In the genomic region with DNA sequence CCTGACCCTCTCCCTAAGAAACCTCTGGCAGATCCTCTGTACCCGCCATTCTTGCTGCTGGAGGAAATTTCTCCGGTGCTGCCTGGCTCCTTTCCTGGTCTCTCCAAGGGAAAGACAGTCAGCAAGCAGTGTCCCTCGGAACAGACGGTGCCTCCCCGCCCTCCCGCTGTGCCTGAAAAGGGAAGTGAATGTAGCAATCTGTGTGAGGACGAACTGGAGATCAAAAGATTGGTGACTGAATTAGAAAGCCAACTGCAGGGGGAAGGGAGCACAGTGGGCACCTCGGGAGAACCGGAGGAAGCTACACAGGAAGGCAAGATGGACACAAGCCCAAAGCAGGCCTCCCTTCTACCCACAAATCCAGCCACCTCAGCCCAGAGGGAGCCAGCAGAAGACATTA, we compare ENCODE assay signal across 13 mouse cellular contexts. TPM values are rescaled to one million over a fixed set of nuclear protein-coding genes. Genes with fewer than 3 reads are reported as not detected.
DNase-seq lines count a peak whose midpoint lies in the region; ATAC-seq lines count a peak whose summit lies in the region.
"Had no signal": no experiment of that assay in that cellular context is flagged by ENCODE, and none has a peak within 500 bp of the region (broad histone marks: within the 10 kb centered on the region; RNA-seq: fewer than 3 reads in every experiment).

No protein-coding gene starts in this region.

- DNase-seq in midbrain, embryonic 11.5 days (ENCODE audit: low spot score, missing footprints): peak; percentile 83
- peak; percentile 82 for DNase-seq in cerebellum, adult 11 months
- peak; percentile 68 to 76 for DNase-seq in right cerebral cortex, postnatal 10 days (ENCODE audit: low spot score in 2 of 2)
- DNase-seq in urinary bladder, adult 18-20 months (ENCODE audit: low spot score in 2 of 2): no peak
- DNase-seq in ovary, postnatal 36 days (ENCODE audit: low spot score): no peak
- DNase-seq in adrenal gland, postnatal 10 days: no peak
- DNase-seq: liver; thymus, postnatal 36 days had no signal

- H3K4me2 ChIP-seq in midbrain, embryonic 11.5 days: no peak overlapping the region
- H3K4me2 ChIP-seq in midbrain, embryonic 16.5 days (ENCODE audit: low read length): no peak overlapping the region
- H3K4me2 ChIP-seq: neural tube, embryonic 13.5 days had no signal

- H3K36me3 ChIP-seq in midbrain, embryonic 11.5 days (ENCODE audit: control insufficient read depth, insufficient read depth, low read length): no peaks in the 10 kb centered on the region
- no peaks in the 10 kb centered on the region for H3K36me3 ChIP-seq in midbrain, embryonic 16.5 days (ENCODE audit: control insufficient read depth, insufficient read depth, low read length)
- H3K36me3 ChIP-seq: neural tube, embryonic 13.5 days had no signal

- no peak overlapping the region for H3K27ac ChIP-seq in midbrain, embryonic 11.5 days (ENCODE audit: low read depth, low read length)
- no peak overlapping the region for H3K27ac ChIP-seq in midbrain, embryonic 16.5 days (ENCODE audit: low read length)
- H3K27ac ChIP-seq: neural tube, embryonic 13.5 days had no signal

- H3K4me1 ChIP-seq in midbrain, embryonic 11.5 days (ENCODE audit: control insufficient read depth, insufficient read depth, low read length): no peaks in the 10 kb centered on the region; the same call in 1 of the 2 replicates
- H3K4me1 ChIP-seq in midbrain, embryonic 16.5 days (ENCODE audit: control insufficient read depth, insufficient read depth, low read length): no peaks in the 10 kb centered on the region; the same call in 1 of the 2 replicates

- no peaks in the 10 kb centered on the region; the same call in 1 of the 2 replicates for H3K27me3 ChIP-seq in midbrain, embryonic 11.5 days (ENCODE audit: control insufficient read depth, insufficient read depth, low read length)
- no peaks in the 10 kb centered on the region; the same call in 1 of the 2 replicates for H3K27me3 ChIP-seq in midbrain, embryonic 16.5 days (ENCODE audit: control insufficient read depth, insufficient read depth, low read depth, low read length)
- H3K27me3 ChIP-seq: Patski had no signal

- ATAC-seq in midbrain, embryonic 11.5 days (ENCODE audit: low FRiP score): no peak
- ATAC-seq in midbrain, embryonic 16.5 days: no peak
- ATAC-seq in granulocyte monocyte progenitor cell, adult 5-6 weeks (replicated peaks; ENCODE audit: poor library complexity, severe bottlenecking): peak; percentile 76
- ATAC-seq: Patski had no signal

- no peak overlapping the region for H3K4me3 ChIP-seq in midbrain, embryonic 11.5 days (ENCODE audit: low read depth, low read length)
- H3K4me3 ChIP-seq in midbrain, embryonic 16.5 days (ENCODE audit: low read depth, low read length): no peak overlapping the region
- H3K4me3 ChIP-seq: megakaryocyte, embryonic 14.5 days; neural tube, embryonic 13.5 days had no signal

- no peaks in the 10 kb centered on the region for H3K9me3 ChIP-seq in midbrain, embryonic 11.5 days (ENCODE audit: control insufficient read depth, low read length)
- no peaks in the 10 kb centered on the region for H3K9me3 ChIP-seq in midbrain, embryonic 16.5 days (replicated peaks; ENCODE audit: control insufficient read depth, low read length, poor library complexity, severe bottlenecking)
- H3K9me3 ChIP-seq: megakaryocyte, embryonic 14.5 days; neural tube, embryonic 13.5 days had no signal

- no peak overlapping the region for H3K9ac ChIP-seq in midbrain, embryonic 11.5 days (ENCODE audit: low read length)
- no peak overlapping the region for H3K9ac ChIP-seq in midbrain, embryonic 16.5 days (ENCODE audit: low read depth, low read length)
- H3K9ac ChIP-seq: neural tube, embryonic 13.5 days had no signal

- WGBS in midbrain, embryonic 11.5 days: 35% methylated on average over 9 of the region's 9 CpGs
- WGBS in midbrain, embryonic 16.5 days: 26% methylated on average over 9 of the region's 9 CpGs

RNA-seq across cellular contexts. Expression of gene Zfpm1, which starts 17.7 kb away (rescaled TPM):
- polyA plus RNA-seq in midbrain, embryonic 11.5 days (2014; fragmentation: Nextera tagmentation; extraction: Ambion mirVana): 1.6 and 1.8 TPM in 2 replicates
- 0.77 and 1.2 TPM in 2 replicates for polyA plus RNA-seq in midbrain, embryonic 16.5 days (2015; fragmentation: Nextera tagmentation; extraction: Ambion mirVana)
- total RNA-seq in granulocyte monocyte progenitor cell, adult 5-6 weeks (2014; fragmentation: Nextera tagmentation): 1.7 and 3.4 TPM in 2 replicates
- total RNA-seq in granulocyte monocyte progenitor cell, adult 5-6 weeks (2017): 5.5 and 7.9 TPM in 2 replicates
- total RNA-seq in adrenal gland, postnatal 10 days (2021): 10 to 100 TPM; 27.2 to 29.0 TPM

Comparison
In these comparisons a context has a peak if more than half of its experiments do, and no peak if none do; other contexts are left out.
1. DNase-seq: peak in midbrain, embryonic 11.5 days (single experiment), cerebellum, adult 11 months (single experiment) and right cerebral cortex, postnatal 10 days (2 of 2); none in urinary bladder, adult 18-20 months (0 of 2), ovary, postnatal 36 days (single experiment) and adrenal gland, postnatal 10 days (single experiment).